Mouse (Mus musculus): ENCODE data around the gene Yars2. TPM values are rescaled to one million over a fixed set of nuclear protein-coding genes. Genes with fewer than 3 reads are reported as not detected.

Yars2 gene
- 21.0 TPM for total RNA-seq (2023)

DNA sequence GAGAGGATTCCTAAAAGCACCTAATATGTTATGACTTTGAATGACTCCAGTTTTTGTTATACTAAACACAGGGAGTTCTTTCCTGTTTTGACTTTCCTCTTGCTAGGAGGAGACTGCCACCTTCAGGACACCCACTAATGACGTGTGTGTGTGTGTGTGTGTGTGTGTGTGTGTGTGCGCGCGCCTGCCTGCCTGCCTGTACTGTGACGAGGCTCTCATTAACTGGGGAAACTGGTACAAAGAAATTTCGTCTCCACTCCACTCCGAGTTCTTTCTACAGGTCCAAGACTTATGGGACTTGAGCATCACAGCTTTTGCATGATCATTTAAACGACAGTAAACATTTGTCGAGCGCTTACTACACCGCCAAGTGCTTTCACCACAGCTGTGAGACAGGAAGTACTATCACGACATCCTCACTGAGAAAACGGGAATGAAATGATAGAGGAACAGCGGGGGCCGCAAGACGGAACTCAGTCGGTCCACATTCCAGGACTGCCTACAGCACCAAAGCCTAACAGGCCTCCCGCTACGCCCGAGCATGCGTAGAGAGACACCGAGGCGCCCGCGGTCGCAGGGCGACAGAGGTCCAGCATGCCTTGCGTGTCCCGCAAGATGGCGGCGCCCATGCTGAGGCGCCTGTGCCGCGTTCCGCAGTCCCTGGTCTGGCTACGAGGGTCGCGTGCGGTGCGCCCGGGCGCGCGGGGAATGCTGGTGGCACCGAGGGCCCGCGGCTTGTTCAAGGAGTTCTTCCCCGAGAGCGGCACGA is at the start of gene Yars2:
Yars2 (plus strand) TSS at position 597 of the 769 bp plus-strand sequence.

GRCm38 (mm10) chr16:16358481-16359100 is 55.8 kb downstream of the Yars2 start, which contains the start of gene Dnm1l:
Gene Dnm1l, minus strand, starts transcription at chr16:16358959.

Other genes starting within 250 kb of the Yars2 start
- gene Pkp2, start 89.6 kb upstream of the Yars2 start, total RNA-seq (2023): 0.56 TPM
- gene Dnm1l, start 56.0 kb downstream of the Yars2 start, total RNA-seq (2023): 61.0 TPM

Data from CD4-positive naive resting alpha-beta T cell, adult 57 days (primary cell).